17 mouse cellular contexts compared by ENCODE assay signal in genomic region chr5:113828481-113828880, GRCm38 (mm10). TPM values are rescaled to one million over a fixed set of nuclear protein-coding genes. Genes with fewer than 3 reads are reported as not detected.
DNase-seq lines count a peak whose midpoint lies in the region; ATAC-seq and TF ChIP-seq lines count a peak whose summit lies in the region.
"Had no signal": no experiment of that assay in that cellular context is flagged by ENCODE, and none has a peak within 500 bp of the region (broad histone marks: within the 10 kb centered on the region; RNA-seq: fewer than 3 reads in every experiment).

No protein-coding gene starts in this region.

- no peak overlapping the region for H3K27ac ChIP-seq in heart, embryonic 15.5 days
- peak overlapping the region; percentile 44; the same call in 1 of the 2 replicates for H3K27ac ChIP-seq in limb, embryonic 10.5 days
- peak overlapping the region; percentile 33; the same call in 1 of the 2 replicates for H3K27ac ChIP-seq in small intestine, adult 2 months (ENCODE audit: insufficient read depth, low read depth, low read length)
- H3K27ac ChIP-seq: lung, embryonic 15.5 days; midbrain, embryonic 15.5 days had no signal

- 0 out of 2 replicates have a peak overlapping the region, but pooled peaks have one; percentile 1 for H3K4me2 ChIP-seq in heart, embryonic 15.5 days
- H3K4me2 ChIP-seq: lung, embryonic 15.5 days; midbrain, embryonic 15.5 days had no signal

- H3K4me1 ChIP-seq in heart, embryonic 15.5 days (replicated peaks): no peaks in the 10 kb centered on the region
- peaks cover 17% of the 10 kb centered on the region for H3K4me1 ChIP-seq in limb, embryonic 10.5 days
- no peaks in the 10 kb centered on the region; the same call in 1 of the 2 replicates for H3K4me1 ChIP-seq in small intestine, adult 2 months (ENCODE audit: control insufficient read depth, insufficient read depth, insufficient read length, low read length)
- H3K4me1 ChIP-seq: lung, embryonic 15.5 days; midbrain, embryonic 15.5 days had no signal

- H3K9ac ChIP-seq in heart, embryonic 15.5 days: no peak overlapping the region
- H3K9ac ChIP-seq: lung, embryonic 15.5 days; midbrain, embryonic 15.5 days had no signal

- H3K4me3 ChIP-seq in heart, embryonic 15.5 days: peak overlapping the region; percentile 20; the same call in 1 of the 2 replicates
- H3K4me3 ChIP-seq in limb, embryonic 10.5 days: no peak overlapping the region
- H3K4me3 ChIP-seq in small intestine, adult 2 months (ENCODE audit: low read depth, low read length): peak overlapping the region; percentile 28
- H3K4me3 ChIP-seq: lung, embryonic 15.5 days; midbrain, embryonic 15.5 days had no signal

- ATAC-seq in heart, embryonic 15.5 days (replicated peaks; ENCODE audit: insufficient number of reproducible peaks, insufficient read depth, low FRiP score, low read depth): no peak
- no peak for ATAC-seq in erythroid progenitor cell, adult 5-6 weeks (replicated peaks; ENCODE audit: low FRiP score, poor library complexity, severe bottlenecking)
- ATAC-seq: midbrain, embryonic 15.5 days; Patski had no signal

- no peaks in the 10 kb centered on the region for H3K9me3 ChIP-seq in heart, embryonic 15.5 days (replicated peaks)
- H3K9me3 ChIP-seq in limb, embryonic 10.5 days (replicated peaks): no peaks in the 10 kb centered on the region
- H3K9me3 ChIP-seq: lung, embryonic 15.5 days; midbrain, embryonic 15.5 days had no signal

- DNase-seq in heart, postnatal 4 days: no peak
- peak; percentile 62 for DNase-seq in 416B (ENCODE audit: low read depth)
- no peak for DNase-seq in limb, embryonic 10.5 days (ENCODE audit: low spot score)
- no peak for DNase-seq in right cerebral cortex, postnatal 14 days
- DNase-seq in left cerebral cortex, adult 8-10 months (ENCODE audit: low spot score in 2 of 2): no peak
- DNase-seq: adrenal gland, postnatal 14 days; cerebellum, adult 18-20 months; embryo, embryonic 11 days; gastrocnemius, postnatal 25 days; kidney, postnatal 14 days; spleen, adult 18-20 months had no signal

- WGBS in heart, embryonic 15.5 days: 69% methylated on average over 7 of the region's 7 CpGs
- 65% methylated on average over 7 of the region's 7 CpGs for WGBS in limb, embryonic 10.5 days
- WGBS in small intestine, adult 2 months: 50% methylated on average over 7 of the region's 7 CpGs

- no peaks in the 10 kb centered on the region for H3K36me3 ChIP-seq in heart, embryonic 15.5 days
- no peaks in the 10 kb centered on the region for H3K36me3 ChIP-seq in limb, embryonic 10.5 days
- H3K36me3 ChIP-seq in small intestine, adult 2 months (ENCODE audit: control insufficient read depth, insufficient read depth, low read length): no peaks in the 10 kb centered on the region; the same call in 1 of the 2 replicates
- H3K36me3 ChIP-seq: lung, embryonic 15.5 days; midbrain, embryonic 15.5 days had no signal

- no peaks in the 10 kb centered on the region for H3K27me3 ChIP-seq in heart, embryonic 15.5 days
- no peaks in the 10 kb centered on the region for H3K27me3 ChIP-seq in limb, embryonic 10.5 days (ENCODE audit: low read depth, poor library complexity, severe bottlenecking)
- H3K27me3 ChIP-seq in small intestine, adult 2 months (ENCODE audit: control insufficient read depth, insufficient read depth, low read length): no peaks in the 10 kb centered on the region
- H3K27me3 ChIP-seq: lung, embryonic 15.5 days; midbrain, embryonic 15.5 days; Patski had no signal

- TF ChIP-seq CTCF in small intestine, adult 2 months (IDR thresholded peaks at IDR 0.05; ENCODE audit: extremely low read depth, insufficient read length, insufficient replicate concordance, low read depth, low read length): no peak

- TF ChIP-seq POLR2A in small intestine, adult 2 months (IDR thresholded peaks at IDR 0.05; ENCODE audit: low read depth, low read length): no peak

RNA-seq across cellular contexts. Expression of gene Selplg, which starts 4.0 kb away (rescaled TPM):
- 2.7 and 18.4 TPM in 2 replicates for polyA plus RNA-seq in heart, embryonic 15.5 days (2015; fragmentation: Nextera tagmentation; extraction: Ambion mirVana)
- 1 to 10 TPM; 1.3 to 2.1 TPM for total RNA-seq in heart, postnatal 4 days (2021)
- polyA plus RNA-seq in limb, embryonic 10.5 days (2016; fragmentation: Nextera tagmentation; extraction: Ambion mirVana): 0.60 and 0.80 TPM in 2 replicates
- polyA plus RNA-seq in small intestine, adult 2 months (2012; rRNA removed): 31.5 and 52.3 TPM in 2 replicates
- 81.1 and 83.0 TPM in 2 replicates for total RNA-seq in erythroid progenitor cell, adult 5-6 weeks (2015; ENCODE audit: low replicate concordance)
- total RNA-seq in erythroid progenitor cell, adult 5-6 weeks (2017; ENCODE audit: low replicate concordance): 26.7 and 29.5 TPM in 2 replicates
- total RNA-seq in left cerebral cortex, adult 8-10 months (2022): 10 to 100 TPM; 26.2 to 60.3 (median 40.2) TPM

RNA-seq across cellular contexts. Expression of gene Tmem119, which starts 28.2 kb away (rescaled TPM):
- 23.6 and 30.5 TPM in 2 replicates for polyA plus RNA-seq in heart, embryonic 15.5 days (2015; fragmentation: Nextera tagmentation; extraction: Ambion mirVana)
- 10 to 100 TPM; 11.7 to 13.7 TPM for total RNA-seq in heart, postnatal 4 days (2021)
- polyA plus RNA-seq in limb, embryonic 10.5 days (2016; fragmentation: Nextera tagmentation; extraction: Ambion mirVana): 159 and 218 TPM in 2 replicates
- polyA plus RNA-seq in small intestine, adult 2 months (2012; rRNA removed): 10.1 and 13.5 TPM in 2 replicates
- total RNA-seq in erythroid progenitor cell, adult 5-6 weeks (2015; ENCODE audit: low replicate concordance): 2.9 TPM in 1 of 2 replicates, not detected in the other
- total RNA-seq in erythroid progenitor cell, adult 5-6 weeks (2017; ENCODE audit: low replicate concordance): 3.0 TPM in 1 of 2 replicates, not detected in the other
- 10 to 100 TPM; 21.4 to 31.5 (median 25.0) TPM for total RNA-seq in left cerebral cortex, adult 8-10 months (2022)
- polyA plus RNA-seq: Patski had no signal

RNA-seq across cellular contexts. Expression of gene Iscu, which starts 55.9 kb away (rescaled TPM):
- 112 and 124 TPM in 2 replicates for polyA plus RNA-seq in heart, embryonic 15.5 days (2015; fragmentation: Nextera tagmentation; extraction: Ambion mirVana)
- 100 to 1,000 TPM; 102 to 104 TPM for total RNA-seq in heart, postnatal 4 days (2021)
- 106 and 112 TPM in 2 replicates for polyA plus RNA-seq in limb, embryonic 10.5 days (2016; fragmentation: Nextera tagmentation; extraction: Ambion mirVana)
- 31.2 and 57.5 TPM in 2 replicates for polyA plus RNA-seq in small intestine, adult 2 months (2012; rRNA removed)
- total RNA-seq in erythroid progenitor cell, adult 5-6 weeks (2015; ENCODE audit: low replicate concordance): 54.9 and 75.3 TPM in 2 replicates
- total RNA-seq in erythroid progenitor cell, adult 5-6 weeks (2017; ENCODE audit: low replicate concordance): 36.4 and 52.0 TPM in 2 replicates
- total RNA-seq in left cerebral cortex, adult 8-10 months (2022): 100 to 1,000 TPM; 124 to 132 (median 128) TPM

RNA-seq across cellular contexts. Expression of gene Sart3, which starts 56.2 kb away (rescaled TPM):
- polyA plus RNA-seq in heart, embryonic 15.5 days (2015; fragmentation: Nextera tagmentation; extraction: Ambion mirVana): 30.8 and 39.8 TPM in 2 replicates
- 10 to 100 TPM; 30.4 to 30.7 TPM for total RNA-seq in heart, postnatal 4 days (2021)
- 90.9 and 100 TPM in 2 replicates for polyA plus RNA-seq in limb, embryonic 10.5 days (2016; fragmentation: Nextera tagmentation; extraction: Ambion mirVana)
- polyA plus RNA-seq in small intestine, adult 2 months (2012; rRNA removed): 9.3 and 10.7 TPM in 2 replicates
- 8.4 and 22.0 TPM in 2 replicates for total RNA-seq in erythroid progenitor cell, adult 5-6 weeks (2015; ENCODE audit: low replicate concordance)
- total RNA-seq in erythroid progenitor cell, adult 5-6 weeks (2017; ENCODE audit: low replicate concordance): 32.1 and 44.9 TPM in 2 replicates
- total RNA-seq in left cerebral cortex, adult 8-10 months (2022): 10 to 100 TPM; 38.2 to 43.8 (median 41.5) TPM

Comparison
In these comparisons a context has a peak if more than half of its experiments do, and no peak if none do; other contexts are left out.
1. RNA of gene Selplg, which starts 4.0 kb away (total RNA-seq): 26.7 to 83.0 TPM in erythroid progenitor cell, adult 5-6 weeks and 26.2 to 60.3 TPM in left cerebral cortex, adult 8-10 months; 1.3 to 2.1 TPM in heart, postnatal 4 days; every median in the first group is over 4 times any median in the second.